ENCODE assay signal across 7 mouse cellular contexts in the genomic region with DNA sequence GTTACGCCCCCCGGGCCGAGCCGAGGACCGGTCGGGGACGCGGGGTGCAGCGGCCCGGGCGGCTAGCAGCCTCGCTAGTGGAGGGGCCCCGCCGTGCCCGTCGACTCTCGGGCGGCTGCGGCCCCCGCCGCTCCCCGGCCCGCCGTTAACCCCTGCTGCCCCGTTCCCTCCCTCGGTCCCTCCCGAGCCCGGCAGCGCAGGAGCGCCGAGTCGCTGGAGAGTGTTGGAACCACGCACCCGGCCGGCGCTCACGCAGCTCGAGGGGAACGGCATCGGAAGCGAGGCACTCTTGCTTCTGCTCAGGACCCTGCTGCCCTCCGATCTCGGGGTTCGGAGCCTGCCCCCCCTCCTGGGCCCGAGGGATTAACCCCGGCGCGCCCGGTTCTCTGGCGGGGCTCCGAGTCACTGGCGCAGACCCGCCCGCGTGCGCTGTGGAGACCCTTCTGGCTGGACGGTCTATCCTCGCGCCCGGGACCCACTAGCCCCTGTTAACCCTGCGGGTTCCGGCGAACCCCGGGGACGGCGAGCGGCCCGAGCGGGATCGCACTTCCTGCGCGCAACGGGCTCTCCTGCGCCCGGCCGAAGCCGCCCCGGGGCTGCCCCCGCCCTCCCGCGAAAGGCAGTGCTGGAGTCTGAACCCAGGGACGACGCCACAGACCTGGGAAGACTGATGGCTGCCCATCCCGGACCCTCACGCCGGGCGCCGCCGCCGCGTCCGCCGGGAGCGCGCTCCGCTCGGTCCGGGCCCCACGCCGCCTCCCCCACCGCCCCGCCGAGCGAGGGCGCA. TPM values are rescaled to one million over a fixed set of nuclear protein-coding genes. Genes with fewer than 3 reads are reported as not detected.
A peak's percentile ranks its signal among the peaks of the same experiment; 100 is the strongest.
DNase-seq lines count a peak whose midpoint lies in the region; ATAC-seq lines count a peak whose summit lies in the region.

No protein-coding gene starts in this region.

- H3K27ac ChIP-seq in forebrain, embryonic 14.5 days (ENCODE audit: low read depth, low read length): no peak overlapping the region
- H3K27ac ChIP-seq in limb, embryonic 11.5 days (replicated peaks; ENCODE audit: low read depth, low read length): no peak overlapping the region
- H3K27ac ChIP-seq in stomach, embryonic 15.5 days: no peak overlapping the region

- H3K9ac ChIP-seq in forebrain, embryonic 14.5 days (ENCODE audit: low read length): peak overlapping the region; percentile 60
- peak overlapping the region; percentile 30 for H3K9ac ChIP-seq in limb, embryonic 11.5 days (ENCODE audit: low read length)
- H3K9ac ChIP-seq in stomach, embryonic 15.5 days: peak overlapping the region; percentile 50

- H3K4me2 ChIP-seq in forebrain, embryonic 14.5 days (ENCODE audit: low read length): peak overlapping the region; percentile 89
- H3K4me2 ChIP-seq in limb, embryonic 11.5 days (ENCODE audit: low read depth, severe bottlenecking): peak overlapping the region; percentile 91
- H3K4me2 ChIP-seq in stomach, embryonic 15.5 days: peak overlapping the region; percentile 94

- peak; percentile 33 for ATAC-seq in forebrain, embryonic 14.5 days
- ATAC-seq in limb, embryonic 11.5 days (ENCODE audit: insufficient number of reproducible peaks, low FRiP score, low TSS enrichment, low read depth): peak; percentile 44; the same call in 1 of the 2 replicates
- no peak; the same call in 1 of the 2 replicates for ATAC-seq in stomach, embryonic 15.5 days (ENCODE audit: insufficient read depth, low FRiP score, low read depth)

- H3K27me3 ChIP-seq in forebrain, embryonic 14.5 days (replicated peaks; ENCODE audit: control insufficient read depth, insufficient read depth, low read length): peaks cover 55% of the 10 kb centered on the region
- H3K27me3 ChIP-seq in limb, embryonic 11.5 days (ENCODE audit: control insufficient read depth, insufficient read depth, low read length): peaks cover 64% of the 10 kb centered on the region
- peaks cover 63% of the 10 kb centered on the region for H3K27me3 ChIP-seq in stomach, embryonic 15.5 days (replicated peaks)

- WGBS in forebrain, embryonic 14.5 days: under 1% methylated on average over 96 of the region's 105 CpGs
- WGBS in limb, embryonic 11.5 days: under 1% methylated on average over 94 of the region's 105 CpGs
- WGBS in stomach, embryonic 15.5 days: under 1% methylated on average over 81 of the region's 105 CpGs

- peak overlapping the region; percentile 44 for H3K4me3 ChIP-seq in forebrain, embryonic 14.5 days (ENCODE audit: low read depth, low read length)
- peak overlapping the region; percentile 42 for H3K4me3 ChIP-seq in limb, embryonic 11.5 days (ENCODE audit: low read depth, low read length)
- peak overlapping the region; percentile 48 for H3K4me3 ChIP-seq in stomach, embryonic 15.5 days (replicated peaks)

- DNase-seq in retina, postnatal 1 day: peak; percentile 43
- DNase-seq in retina, embryonic 14.5 days (ENCODE audit: low spot score): no peak
- no peak for DNase-seq in forebrain, embryonic 14.5 days (ENCODE audit: low spot score)
- peak; percentile 57 for DNase-seq in limb, embryonic 11.5 days (ENCODE audit: low spot score)
- DNase-seq in spleen, postnatal 4 days (ENCODE audit: low spot score in 2 of 2): no peak
- no peak for DNase-seq in left cerebral cortex, adult 18-20 months (ENCODE audit: low spot score in 2 of 2)

- peaks cover 6% of the 10 kb centered on the region; the same call in 1 of the 2 replicates for H3K4me1 ChIP-seq in forebrain, embryonic 14.5 days (ENCODE audit: control insufficient read depth, insufficient read depth, low read length)
- H3K4me1 ChIP-seq in limb, embryonic 11.5 days (ENCODE audit: control insufficient read depth, insufficient read depth, low read length): peaks cover 9% of the 10 kb centered on the region
- peaks cover 15% of the 10 kb centered on the region for H3K4me1 ChIP-seq in stomach, embryonic 15.5 days

- H3K36me3 ChIP-seq in forebrain, embryonic 14.5 days (ENCODE audit: control insufficient read depth, insufficient read depth, low read length): no peaks in the 10 kb centered on the region
- no peaks in the 10 kb centered on the region for H3K36me3 ChIP-seq in limb, embryonic 11.5 days (ENCODE audit: control insufficient read depth, insufficient read depth, low read length)
- H3K36me3 ChIP-seq in stomach, embryonic 15.5 days: no peaks in the 10 kb centered on the region

- no peaks in the 10 kb centered on the region for H3K9me3 ChIP-seq in forebrain, embryonic 14.5 days (replicated peaks; ENCODE audit: control insufficient read depth, low read length)
- no peaks in the 10 kb centered on the region for H3K9me3 ChIP-seq in limb, embryonic 11.5 days (ENCODE audit: control insufficient read depth, low read length)
- no peaks in the 10 kb centered on the region for H3K9me3 ChIP-seq in stomach, embryonic 15.5 days

RNA-seq across cellular contexts. Expression of a gene that starts 14.8 kb away (rescaled TPM):
- polyA plus RNA-seq in forebrain, embryonic 14.5 days (2014; fragmentation: Nextera tagmentation; extraction: Ambion mirVana): 16.4 and 20.4 TPM in 2 replicates
- polyA plus RNA-seq in limb, embryonic 11.5 days (2014; fragmentation: Nextera tagmentation; extraction: Ambion mirVana): 3.3 and 4.4 TPM in 2 replicates
- polyA plus RNA-seq in stomach, embryonic 15.5 days (2015; fragmentation: Nextera tagmentation; extraction: Ambion mirVana): 9.8 and 12.6 TPM in 2 replicates
- 100 to 1,000 TPM; 137 to 141 TPM for total RNA-seq in left cerebral cortex, adult 18-20 months (2021)

Comparison
In these comparisons a context has a peak if more than half of its experiments do, and no peak if none do; other contexts are left out.
1. DNase-seq: peak in retina, postnatal 1 day (single experiment) and limb, embryonic 11.5 days (single experiment); none in retina, embryonic 14.5 days (single experiment), forebrain, embryonic 14.5 days (single experiment), spleen, postnatal 4 days (0 of 2) and left cerebral cortex, adult 18-20 months (0 of 2).
2. Peak in every context shown above with its lines, with median percentiles within 50 percentile points of each other: H3K4me2 ChIP-seq, H3K4me3 ChIP-seq and H3K9ac ChIP-seq.